Mouse (Mus musculus) cerebellum, adult 18-20 months (tissue): ENCODE data around the gene Erc1.

ENCODE experiments used
- DNase-seq, 2 experiments: peaks; one replicate each; pipeline ENCODE4 v3.0.0; 2021

The Erc1 gene

DNA sequence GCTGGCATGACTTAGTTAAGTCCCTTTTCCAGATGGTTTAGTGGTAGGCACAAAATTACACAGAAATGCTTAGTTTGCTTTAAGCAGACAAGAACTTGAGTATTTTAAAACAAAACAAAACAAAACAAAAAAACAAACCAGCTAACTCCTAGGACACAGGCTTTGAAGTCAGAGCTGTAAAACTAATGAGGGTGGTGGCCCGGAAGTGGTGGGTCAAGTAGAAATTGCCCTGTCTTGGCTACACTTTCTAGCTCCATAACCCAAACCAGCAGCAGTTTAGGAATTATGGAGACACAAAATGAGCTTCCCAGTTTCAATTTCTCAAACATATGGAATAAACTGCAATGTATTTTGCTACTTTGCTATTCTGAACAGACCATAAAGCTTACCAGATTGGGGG lies 263.9 kb downstream of the Erc1 start:
- no peak for DNase-seq

GRCm38 (mm10) chr6:119583165-119583564 lies 264.8 kb downstream of the Erc1 start:
- no peak for DNase-seq

DNA sequence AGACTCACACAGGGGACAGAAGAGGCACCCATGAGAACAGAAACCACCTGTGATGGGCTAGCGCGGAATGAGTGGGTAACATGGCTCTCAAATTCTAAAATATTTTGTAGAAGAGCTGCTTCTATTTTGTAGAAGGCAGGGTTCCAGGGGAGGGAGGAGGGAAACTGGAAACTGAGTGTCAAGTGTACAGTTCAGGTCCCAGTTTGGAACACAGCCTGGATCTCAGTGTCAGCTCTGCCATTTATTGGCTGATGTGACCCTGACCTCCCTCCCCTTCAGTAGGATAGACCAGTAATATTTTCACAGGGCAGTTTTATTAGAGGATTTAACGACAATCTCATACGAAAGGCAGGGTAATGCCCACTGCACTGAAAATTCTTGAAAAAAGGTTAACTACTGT lies 271.3 kb downstream of the Erc1 start:
- DNase-seq = no peak

DNA sequence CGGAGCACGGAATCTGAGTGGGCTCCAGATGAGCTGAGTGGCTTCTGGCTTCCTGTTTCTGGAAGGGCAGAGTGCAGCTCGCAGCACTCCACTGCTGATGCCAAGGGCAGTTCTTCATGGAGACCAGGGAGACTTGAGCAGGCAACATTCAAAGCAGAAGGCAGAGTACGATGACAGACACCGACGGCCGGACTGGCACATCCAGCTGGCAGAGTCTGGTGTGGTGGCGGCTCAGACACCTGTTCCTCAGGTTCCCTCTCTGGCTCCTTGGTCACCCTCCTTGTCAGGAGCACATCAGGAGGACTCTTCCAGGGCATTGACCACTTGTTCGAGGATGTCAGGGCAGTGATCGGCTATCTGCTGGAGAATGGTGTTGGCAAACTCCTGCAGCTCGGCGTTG lies 272.6 kb downstream of the Erc1 start:
- DNase-seq = no peak

- peak; percentile 76 to 77 for DNase-seq
Measured at GRCm38 (mm10) chr6:119572296-119572695, 275.7 kb downstream of the Erc1 start.

- no peak for DNase-seq
Measured at GRCm38 (mm10) chr6:119570797-119571196, 277.2 kb downstream of the Erc1 start.

- DNase-seq = no peak
Measured at GRCm38 (mm10) chr6:119568339-119568738, 279.6 kb downstream of the Erc1 start.

GRCm38 (mm10) chr6:119565451-119566379 lies 282.3 kb downstream of the Erc1 start:
- no peak for DNase-seq

DNA sequence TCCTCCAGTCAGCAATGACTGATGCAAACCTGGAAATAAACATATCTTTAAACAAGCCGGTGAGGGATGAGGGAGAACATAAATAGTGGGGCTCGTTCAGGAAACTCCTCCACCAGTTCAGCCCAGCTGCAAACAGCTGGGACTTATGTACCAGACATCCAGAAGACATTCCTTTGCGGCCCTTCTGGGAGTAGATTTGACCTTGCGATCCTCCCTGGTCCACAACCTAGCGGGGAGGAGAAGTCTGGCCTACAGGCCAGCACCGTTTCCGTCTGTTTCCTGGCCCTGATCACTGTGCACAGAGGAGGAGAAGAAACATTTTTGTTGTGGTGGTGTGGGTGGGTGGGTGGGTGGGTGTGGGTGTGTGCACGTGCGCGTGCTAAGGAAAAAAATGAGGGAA lies 285.4 kb downstream of the Erc1 start:
- DNase-seq = no peak

- no peak for DNase-seq
Measured at GRCm38 (mm10) chr6:119558855-119559254, 289.1 kb downstream of the Erc1 start.

- no peak for DNase-seq
Measured at GRCm38 (mm10) chr6:119554439-119554838, 293.5 kb downstream of the Erc1 start.

- DNase-seq = peak in 1 of 2 experiments; percentile 31
Measured at GRCm38 (mm10) chr6:119544518-119544864, 303.5 kb downstream of the Erc1 start.

- DNase-seq = peak in 1 of 2 experiments; percentile 34
Measured at GRCm38 (mm10) chr6:119543803-119544517, 304.0 kb downstream of the Erc1 start, which contains the start of gene Wnt5b. Gene Wnt5b, minus strand, starts transcription at chr6:119544347.

DNA sequence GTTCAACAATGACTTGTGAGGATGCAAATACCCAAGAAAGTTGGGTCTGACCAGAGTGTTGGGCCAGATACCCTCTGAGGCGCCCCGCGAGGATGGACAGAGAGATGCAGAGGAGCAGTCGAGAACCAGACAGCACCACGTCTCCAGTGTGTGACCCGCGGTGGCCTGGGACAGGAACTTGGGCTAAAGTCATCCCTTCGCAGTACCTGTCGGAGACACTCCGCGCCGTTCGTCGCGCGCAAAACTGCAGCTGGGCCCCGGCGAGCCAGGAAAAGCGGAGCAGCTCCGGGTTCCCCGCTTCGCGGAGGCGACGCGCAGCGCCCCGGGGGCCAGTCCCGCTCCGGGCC lies 304.5 kb downstream of the Erc1 start:
- DNase-seq = no peak

GRCm38 (mm10) chr6:119535867-119536266 lies 312.1 kb downstream of the Erc1 start:
- no peak for DNase-seq

- DNase-seq = no peak
Measured at GRCm38 (mm10) chr6:119533170-119533709, 314.7 kb downstream of the Erc1 start.

GRCm38 (mm10) chr6:119529659-119530058 lies 318.3 kb downstream of the Erc1 start:
- DNase-seq = no peak

GRCm38 (mm10) chr6:119526498-119526897 lies 321.5 kb downstream of the Erc1 start:
- DNase-seq = no peak

- DNase-seq = no peak
Measured at GRCm38 (mm10) chr6:119521931-119522391, 326.0 kb downstream of the Erc1 start.

GRCm38 (mm10) chr6:119521482-119521900 lies 326.5 kb downstream of the Erc1 start:
- DNase-seq = peak; percentile 37 to 46
